Mouse (Mus musculus): ENCODE measurements around the gene Col23a1. TPM values are rescaled to one million over a fixed set of nuclear protein-coding genes. Genes with fewer than 3 reads are reported as not detected.

The Col23a1 gene
- polyA plus RNA-seq, 1 experiment from 2014 or later, result 5.2 TPM

DNA sequence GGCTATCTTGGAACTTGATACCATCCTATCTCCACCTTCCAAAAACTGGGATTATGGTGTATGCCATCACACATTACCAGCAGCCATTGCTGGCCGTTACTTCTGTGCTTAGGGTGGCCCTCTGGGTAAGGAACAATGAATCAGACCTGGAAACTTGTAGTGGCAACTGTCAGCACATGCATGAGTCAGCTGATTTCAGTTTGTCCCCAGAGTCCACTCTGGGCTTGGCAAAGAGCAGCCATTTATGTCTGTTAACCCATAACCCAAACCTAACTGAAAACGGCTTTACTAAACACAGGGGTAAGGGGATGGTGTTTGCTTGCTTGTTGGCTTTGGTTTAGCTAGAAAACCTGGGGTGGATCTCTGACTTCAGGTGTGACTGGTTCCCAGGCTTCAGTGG, 51.4 kb downstream of the Col23a1 start:
- no peak overlapping the region for H3K4me2 ChIP-seq (ENCODE audit: low read depth, low read length)
- no peaks in the 10 kb centered on the region for H3K4me1 ChIP-seq (ENCODE audit: control insufficient read depth, insufficient read depth, low read length)
- 61% methylated on average over 2 of the region's 2 CpGs for WGBS
- ATAC-seq (ENCODE audit: low read depth), result no peak
- no peaks in the 10 kb centered on the region for H3K9me3 ChIP-seq (ENCODE audit: control insufficient read depth, low read length)
- H3K36me3 ChIP-seq (ENCODE audit: control insufficient read depth, insufficient read depth, low read length), result no peaks in the 10 kb centered on the region
- H3K9ac ChIP-seq (replicated peaks; ENCODE audit: low read depth, low read length), result no peak overlapping the region
- H3K4me3 ChIP-seq (ENCODE audit: low read depth, low read length), result no peak overlapping the region
- no peak overlapping the region for H3K27ac ChIP-seq (ENCODE audit: low read depth, low read length)
- H3K27me3 ChIP-seq (ENCODE audit: control insufficient read depth, insufficient read depth, low read length), result no peaks in the 10 kb centered on the region

DNA sequence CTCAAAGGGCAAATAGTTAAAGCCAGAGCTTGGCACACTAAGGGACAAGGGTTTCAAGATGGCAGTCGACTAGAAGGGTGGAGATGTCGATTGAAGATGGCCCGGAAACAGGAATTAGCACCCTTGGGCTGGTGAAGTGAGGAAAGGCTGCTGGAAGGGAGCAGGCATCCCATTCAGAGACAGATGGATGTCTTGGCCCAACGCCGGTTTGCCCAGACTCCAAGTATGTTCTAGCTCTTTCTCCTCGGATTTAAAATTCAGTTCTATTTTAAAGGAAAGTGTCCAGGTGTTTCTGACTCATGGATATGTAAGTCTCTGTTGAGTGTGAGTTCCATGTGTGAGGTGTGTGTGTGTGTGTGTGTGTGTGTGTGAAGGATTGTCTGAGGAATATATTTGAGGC, 53.1 kb downstream of the Col23a1 start:
- H3K36me3 ChIP-seq (ENCODE audit: control insufficient read depth, insufficient read depth, low read length), result no peaks in the 10 kb centered on the region

DNA sequence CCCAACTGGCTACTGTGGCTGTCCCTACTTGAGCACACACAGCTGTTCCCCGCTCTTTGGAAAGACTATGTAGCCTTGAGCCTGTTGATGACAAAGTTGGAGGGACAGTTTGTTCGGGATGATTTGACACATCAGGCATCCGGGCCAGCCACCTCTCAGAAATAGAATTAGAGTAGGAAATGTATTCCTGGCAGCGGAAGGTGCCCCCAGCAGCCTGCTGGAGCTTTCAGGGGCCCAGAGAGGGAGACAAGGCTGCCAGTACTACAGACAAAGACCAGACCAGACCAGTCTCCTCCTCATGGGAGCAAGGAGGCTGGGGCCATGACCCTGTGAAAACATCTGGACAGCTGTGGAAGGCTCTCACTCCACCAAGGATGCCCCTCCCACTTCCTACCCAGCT, 53.6 kb downstream of the Col23a1 start:
- no peaks in the 10 kb centered on the region for H3K36me3 ChIP-seq (ENCODE audit: control insufficient read depth, insufficient read depth, low read length)
- WGBS, result 80% methylated on average over 4 of the region's 4 CpGs
- no peaks in the 10 kb centered on the region for H3K27me3 ChIP-seq (ENCODE audit: control insufficient read depth, insufficient read depth, low read length)
- no peak overlapping the region for H3K27ac ChIP-seq (ENCODE audit: low read depth, low read length)
- H3K4me1 ChIP-seq (ENCODE audit: control insufficient read depth, insufficient read depth, low read length), result no peaks in the 10 kb centered on the region
- H3K9ac ChIP-seq (replicated peaks; ENCODE audit: low read depth, low read length), result no peak overlapping the region
- no peak overlapping the region for H3K4me3 ChIP-seq (ENCODE audit: low read depth, low read length)
- no peak overlapping the region for H3K4me2 ChIP-seq (ENCODE audit: low read depth, low read length)
- ATAC-seq (ENCODE audit: low read depth), result no peak
- no peaks in the 10 kb centered on the region for H3K9me3 ChIP-seq (ENCODE audit: control insufficient read depth, low read length)

More for the DNA sequence above, 53.1 kb downstream of the Col23a1 start:
- H3K4me1 ChIP-seq (ENCODE audit: control insufficient read depth, insufficient read depth, low read length), result no peaks in the 10 kb centered on the region
- no peak overlapping the region for H3K4me3 ChIP-seq (ENCODE audit: low read depth, low read length)
- H3K27me3 ChIP-seq (ENCODE audit: control insufficient read depth, insufficient read depth, low read length), result no peaks in the 10 kb centered on the region
- ATAC-seq (ENCODE audit: low read depth), result no peak
- 95% methylated on average over 6 of the region's 6 CpGs for WGBS
- H3K4me2 ChIP-seq (ENCODE audit: low read depth, low read length), result no peak overlapping the region
- H3K9me3 ChIP-seq (ENCODE audit: control insufficient read depth, low read length), result no peaks in the 10 kb centered on the region
- H3K27ac ChIP-seq (ENCODE audit: low read depth, low read length), result no peak overlapping the region
- H3K9ac ChIP-seq (replicated peaks; ENCODE audit: low read depth, low read length), result no peak overlapping the region

- 93% methylated on average over 5 of the region's 5 CpGs for WGBS
- no peak overlapping the region for H3K9ac ChIP-seq (replicated peaks; ENCODE audit: low read depth, low read length)
- H3K4me2 ChIP-seq (ENCODE audit: low read depth, low read length), result no peak overlapping the region
- H3K27ac ChIP-seq (ENCODE audit: low read depth, low read length), result no peak overlapping the region
- H3K9me3 ChIP-seq (ENCODE audit: control insufficient read depth, low read length), result no peaks in the 10 kb centered on the region
- no peaks in the 10 kb centered on the region for H3K36me3 ChIP-seq (ENCODE audit: control insufficient read depth, insufficient read depth, low read length)
- no peaks in the 10 kb centered on the region for H3K27me3 ChIP-seq (ENCODE audit: control insufficient read depth, insufficient read depth, low read length)
- no peak overlapping the region for H3K4me3 ChIP-seq (ENCODE audit: low read depth, low read length)
- no peaks in the 10 kb centered on the region for H3K4me1 ChIP-seq (ENCODE audit: control insufficient read depth, insufficient read depth, low read length)
- ATAC-seq (ENCODE audit: low read depth), result no peak
Measured at GRCm38 (mm10) chr11:51343728-51344289, 54.1 kb downstream of the Col23a1 start.

- Histone ChIP-seq H3K4me1 (ENCODE audit: control insufficient read depth, insufficient read depth, low read length) (no peaks in the 10 kb centered on the region), H3K36me3 (ENCODE audit: control insufficient read depth, insufficient read depth, low read length) (no peaks in the 10 kb centered on the region), H3K27ac (ENCODE audit: low read depth, low read length) (no peak overlapping the region), H3K27me3 (ENCODE audit: control insufficient read depth, insufficient read depth, low read length) (no peaks in the 10 kb centered on the region), H3K9ac (replicated peaks; ENCODE audit: low read depth, low read length) (no peak overlapping the region), H3K4me2 (ENCODE audit: low read depth, low read length) (no peak overlapping the region), H3K4me3 (ENCODE audit: low read depth, low read length) (no peak overlapping the region), H3K9me3 (ENCODE audit: control insufficient read depth, low read length) (no peaks in the 10 kb centered on the region)
- ATAC-seq (ENCODE audit: low read depth), result no peak
- 86% methylated on average over 21 of the region's 21 CpGs for WGBS
Measured at GRCm38 (mm10) chr11:51345481-51346465, 56.1 kb downstream of the Col23a1 start.

GRCm38 (mm10) chr11:51347756-51348155, 58.0 kb downstream of the Col23a1 start:
- Histone ChIP-seq H3K27me3 (ENCODE audit: control insufficient read depth, insufficient read depth, low read length) (no peaks in the 10 kb centered on the region), H3K27ac (ENCODE audit: low read depth, low read length) (no peak overlapping the region), H3K4me1 (ENCODE audit: control insufficient read depth, insufficient read depth, low read length) (no peaks in the 10 kb centered on the region), H3K9me3 (ENCODE audit: control insufficient read depth, low read length) (no peaks in the 10 kb centered on the region), H3K36me3 (ENCODE audit: control insufficient read depth, insufficient read depth, low read length) (no peaks in the 10 kb centered on the region), H3K4me2 (ENCODE audit: low read depth, low read length) (no peak overlapping the region), H3K4me3 (ENCODE audit: low read depth, low read length) (no peak overlapping the region), H3K9ac (replicated peaks; ENCODE audit: low read depth, low read length) (no peak overlapping the region)
- WGBS, result 91% methylated on average over 2 of the region's 2 CpGs
- ATAC-seq (ENCODE audit: low read depth), result no peak

- no peak overlapping the region for H3K9ac ChIP-seq (replicated peaks; ENCODE audit: low read depth, low read length)
- no peaks in the 10 kb centered on the region for H3K4me1 ChIP-seq (ENCODE audit: control insufficient read depth, insufficient read depth, low read length)
- no peaks in the 10 kb centered on the region for H3K27me3 ChIP-seq (ENCODE audit: control insufficient read depth, insufficient read depth, low read length)
- no peaks in the 10 kb centered on the region for H3K36me3 ChIP-seq (ENCODE audit: control insufficient read depth, insufficient read depth, low read length)
- no peaks in the 10 kb centered on the region for H3K9me3 ChIP-seq (ENCODE audit: control insufficient read depth, low read length)
- H3K4me3 ChIP-seq (ENCODE audit: low read depth, low read length), result no peak overlapping the region
- H3K4me2 ChIP-seq (ENCODE audit: low read depth, low read length), result no peak overlapping the region
- ATAC-seq (ENCODE audit: low read depth), result no peak
- H3K27ac ChIP-seq (ENCODE audit: low read depth, low read length), result no peak overlapping the region
Measured at GRCm38 (mm10) chr11:51349665-51350064, 59.9 kb downstream of the Col23a1 start.

GRCm38 (mm10) chr11:51351151-51351550, 61.4 kb downstream of the Col23a1 start:
- WGBS, result 76% methylated on average over 9 of the region's 9 CpGs
- H3K4me1 ChIP-seq (ENCODE audit: control insufficient read depth, insufficient read depth, low read length), result no peaks in the 10 kb centered on the region
- H3K4me3 ChIP-seq (ENCODE audit: low read depth, low read length), result no peak overlapping the region
- H3K9me3 ChIP-seq (ENCODE audit: control insufficient read depth, low read length), result no peaks in the 10 kb centered on the region
- no peak overlapping the region for H3K4me2 ChIP-seq (ENCODE audit: low read depth, low read length)
- no peak overlapping the region for H3K9ac ChIP-seq (replicated peaks; ENCODE audit: low read depth, low read length)
- H3K36me3 ChIP-seq (ENCODE audit: control insufficient read depth, insufficient read depth, low read length), result no peaks in the 10 kb centered on the region
- ATAC-seq (ENCODE audit: low read depth), result no peak
- no peak overlapping the region for H3K27ac ChIP-seq (ENCODE audit: low read depth, low read length)
- no peaks in the 10 kb centered on the region for H3K27me3 ChIP-seq (ENCODE audit: control insufficient read depth, insufficient read depth, low read length)

GRCm38 (mm10) chr11:51351841-51352240, 62.1 kb downstream of the Col23a1 start:
- Histone ChIP-seq H3K4me1 (ENCODE audit: control insufficient read depth, insufficient read depth, low read length) (no peaks in the 10 kb centered on the region), H3K9ac (replicated peaks; ENCODE audit: low read depth, low read length) (no peak overlapping the region), H3K4me3 (ENCODE audit: low read depth, low read length) (no peak overlapping the region), H3K27me3 (ENCODE audit: control insufficient read depth, insufficient read depth, low read length) (no peaks in the 10 kb centered on the region), H3K36me3 (ENCODE audit: control insufficient read depth, insufficient read depth, low read length) (no peaks in the 10 kb centered on the region), H3K4me2 (ENCODE audit: low read depth, low read length) (no peak overlapping the region), H3K27ac (ENCODE audit: low read depth, low read length) (no peak overlapping the region), H3K9me3 (ENCODE audit: control insufficient read depth, low read length) (no peaks in the 10 kb centered on the region)
- WGBS, result 72% methylated on average over 5 of the region's 5 CpGs
- ATAC-seq (ENCODE audit: low read depth), result no peak

Data from neural tube, embryonic 14.5 days (tissue).